Mouse (Mus musculus) adrenal gland, adult (tissue): ENCODE data around the gene Ncapd2.
A peak's percentile ranks its signal among the peaks of the same experiment; 100 is the strongest.

ENCODE experiments used
- DNase-seq, 2 experiments: peaks; one replicate each; pipeline ENCODE4 v3.0.0; 2022 to 2023; ENCODE audit warnings: low spot score in 1 of 2; ENCODE audit not compliant: inconsistent age in 2 of 2

Ncapd2 gene

DNA sequence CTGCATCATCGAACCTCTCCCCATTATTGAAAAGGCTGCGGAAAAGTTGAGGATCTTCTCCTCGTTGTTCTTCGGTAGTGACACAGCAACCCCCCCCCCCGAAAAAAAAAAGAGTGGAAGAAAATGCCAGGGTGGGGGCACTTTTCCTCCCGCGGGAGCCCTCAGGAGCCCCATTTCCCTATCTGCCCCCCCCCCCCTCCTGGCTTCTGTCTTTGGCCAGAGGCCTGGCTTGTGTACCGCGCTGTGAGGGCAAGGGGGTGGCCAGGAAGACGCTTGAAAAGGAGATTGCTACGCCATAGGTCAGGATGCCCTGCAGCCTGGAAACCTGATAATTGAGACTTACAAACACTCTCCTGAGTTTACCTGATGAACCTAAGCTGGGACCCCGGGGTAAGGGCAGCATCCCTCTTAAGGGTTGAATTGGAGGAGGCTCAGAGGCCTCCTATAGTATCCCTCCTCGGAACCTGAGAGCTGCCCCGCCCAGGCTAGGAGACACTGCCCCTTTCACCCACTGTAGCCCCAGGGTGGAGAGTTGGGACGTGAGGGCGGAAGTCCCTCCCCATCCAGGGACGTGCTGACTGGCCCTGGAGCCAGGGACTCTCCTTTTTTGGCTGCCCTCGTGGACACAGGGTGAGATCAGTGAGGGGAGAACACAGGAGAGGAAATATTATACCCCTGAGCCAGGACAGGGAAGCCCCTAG, 25.3 kb downstream of the Ncapd2 start, which contains the start of gene Gapdh:
TSS of gene Gapdh (minus strand) at position 417 of the 701 bp plus-strand sequence.
- DNase-seq = peak; percentile 94 to 97

GRCm38 (mm10) chr6:125165328-125165891, 26.1 kb downstream of the Ncapd2 start:
- peak; percentile 97 to 99 for DNase-seq

DNA sequence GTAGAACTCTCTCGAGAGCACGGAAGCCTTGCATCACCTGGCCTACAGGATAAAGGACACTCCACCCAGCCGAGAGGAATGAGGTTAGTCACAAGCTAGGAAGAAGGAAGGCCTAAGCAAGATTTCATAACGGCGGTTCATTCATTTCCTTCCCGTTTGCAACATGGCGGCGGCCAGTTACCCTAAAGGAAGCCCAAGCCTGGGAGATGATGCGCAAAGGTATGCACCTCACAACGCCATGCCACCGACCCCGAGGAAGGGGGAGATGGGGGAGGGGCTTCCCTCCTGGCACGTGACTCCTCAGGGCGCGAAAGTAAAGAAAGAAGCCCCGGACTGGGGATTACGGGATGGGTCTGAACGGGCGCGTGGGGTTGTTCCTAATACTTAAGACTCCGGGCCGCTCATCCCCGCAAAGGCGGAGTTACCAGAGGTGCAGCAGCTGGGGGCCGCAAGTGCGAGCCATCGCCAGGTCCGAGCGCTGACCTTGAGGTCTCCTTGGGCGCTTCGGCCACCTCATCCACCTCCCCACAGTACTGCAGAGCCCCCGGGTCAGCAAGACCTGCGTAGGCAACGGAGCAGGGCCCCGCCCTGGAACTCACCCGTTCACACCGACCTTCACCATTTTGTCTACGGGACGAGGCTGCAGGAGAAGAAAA, 26.7 kb downstream of the Ncapd2 start:
- DNase-seq = peak; percentile 77 to 90

DNA sequence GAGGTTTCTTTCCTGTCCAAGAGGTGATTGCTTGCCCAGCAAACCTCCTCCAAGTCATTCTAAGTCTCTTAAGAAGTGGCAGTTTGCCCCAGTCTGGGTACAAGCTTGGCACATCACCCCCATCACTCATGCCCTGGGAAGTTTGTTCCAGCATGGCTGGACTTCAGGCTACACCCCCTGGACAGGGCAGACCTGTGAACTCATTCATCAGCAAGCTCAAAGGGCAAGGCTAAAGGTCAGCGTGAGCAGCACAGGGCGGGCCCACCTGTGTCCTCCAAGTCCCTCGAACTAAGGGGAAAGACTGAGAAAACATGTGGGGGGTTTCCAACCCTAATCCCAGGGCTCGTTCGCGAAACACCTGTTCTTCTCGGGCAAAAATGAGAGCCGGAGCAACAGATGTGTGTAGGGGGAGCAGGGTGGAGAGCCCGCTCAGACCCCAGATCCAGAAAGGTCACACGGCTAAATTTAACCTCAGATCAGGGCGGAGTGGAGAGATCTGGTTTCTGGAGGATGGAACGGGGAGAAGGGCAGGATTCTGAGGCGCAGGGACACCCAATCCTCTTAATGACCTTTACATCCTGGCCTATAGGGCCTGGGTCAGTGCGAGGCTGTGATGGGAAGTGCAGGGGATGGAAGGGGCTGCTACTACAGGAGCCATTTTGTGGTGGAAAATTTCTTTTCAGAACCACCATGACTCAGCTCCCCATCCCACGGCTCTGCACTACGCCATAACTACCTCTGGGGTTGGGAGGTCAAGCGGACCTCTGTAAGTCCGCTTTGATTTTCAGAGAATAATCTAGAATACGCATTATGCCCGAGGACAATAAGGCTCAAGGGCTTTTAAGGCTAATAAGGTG, 27.5 kb downstream of the Ncapd2 start:
- peak; percentile 66 to 82 for DNase-seq

GRCm38 (mm10) chr6:125162615-125163305, 28.7 kb downstream of the Ncapd2 start:
- DNase-seq = peak in 1 of 2 experiments; percentile 68

DNA sequence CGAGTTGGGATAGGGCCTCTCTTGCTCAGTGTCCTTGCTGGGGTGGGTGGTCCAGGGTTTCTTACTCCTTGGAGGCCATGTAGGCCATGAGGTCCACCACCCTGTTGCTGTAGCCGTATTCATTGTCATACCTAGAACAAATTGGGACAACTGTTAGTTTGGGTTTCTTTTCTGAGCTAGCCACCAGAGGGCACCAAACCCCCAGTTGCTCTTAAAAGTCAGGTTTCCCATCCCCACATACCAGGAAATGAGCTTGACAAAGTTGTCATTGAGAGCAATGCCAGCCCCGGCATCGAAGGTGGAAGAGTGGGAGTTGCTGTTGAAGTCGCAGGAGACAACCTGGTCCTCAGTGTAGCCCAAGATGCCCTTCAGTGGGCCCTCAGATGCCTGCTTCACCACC, 29.5 kb downstream of the Ncapd2 start:
- peak; percentile 78 to 91 for DNase-seq

- DNase-seq = peak; percentile 87 to 94
Measured at GRCm38 (mm10) chr6:125160854-125161760, 30.4 kb downstream of the Ncapd2 start.

- no peak for DNase-seq
Measured at GRCm38 (mm10) chr6:125160558-125160853, 31.0 kb downstream of the Ncapd2 start.

- no peak for DNase-seq
Measured at GRCm38 (mm10) chr6:125159773-125160557, 31.5 kb downstream of the Ncapd2 start.

DNA sequence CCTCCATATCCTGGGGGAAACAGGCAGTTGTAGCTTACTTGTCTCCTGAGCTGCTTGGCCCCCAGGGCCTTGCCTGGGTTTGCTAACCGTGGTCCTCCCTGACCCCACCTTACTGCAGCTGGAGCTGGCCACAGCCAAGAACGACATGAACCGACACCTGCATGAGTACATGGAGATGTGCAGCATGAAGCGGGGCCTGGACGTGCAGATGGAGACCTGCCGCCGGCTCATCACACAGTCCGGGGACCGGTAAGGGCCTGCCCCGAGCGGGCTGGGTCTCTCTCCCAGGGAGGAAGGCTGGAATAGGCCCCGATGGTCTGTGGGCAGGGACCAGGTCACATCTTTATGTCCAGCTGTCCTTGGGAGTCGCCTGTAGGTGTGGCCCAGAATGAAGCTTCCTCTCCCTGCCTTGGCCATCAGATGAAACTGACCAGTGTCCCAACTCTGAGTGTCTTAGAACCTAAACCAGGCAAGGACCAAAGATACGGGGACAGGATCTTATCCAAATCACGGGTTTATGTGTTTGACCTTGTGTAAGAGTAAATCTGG, 32.5 kb downstream of the Ncapd2 start:
- no peak for DNase-seq

DNA sequence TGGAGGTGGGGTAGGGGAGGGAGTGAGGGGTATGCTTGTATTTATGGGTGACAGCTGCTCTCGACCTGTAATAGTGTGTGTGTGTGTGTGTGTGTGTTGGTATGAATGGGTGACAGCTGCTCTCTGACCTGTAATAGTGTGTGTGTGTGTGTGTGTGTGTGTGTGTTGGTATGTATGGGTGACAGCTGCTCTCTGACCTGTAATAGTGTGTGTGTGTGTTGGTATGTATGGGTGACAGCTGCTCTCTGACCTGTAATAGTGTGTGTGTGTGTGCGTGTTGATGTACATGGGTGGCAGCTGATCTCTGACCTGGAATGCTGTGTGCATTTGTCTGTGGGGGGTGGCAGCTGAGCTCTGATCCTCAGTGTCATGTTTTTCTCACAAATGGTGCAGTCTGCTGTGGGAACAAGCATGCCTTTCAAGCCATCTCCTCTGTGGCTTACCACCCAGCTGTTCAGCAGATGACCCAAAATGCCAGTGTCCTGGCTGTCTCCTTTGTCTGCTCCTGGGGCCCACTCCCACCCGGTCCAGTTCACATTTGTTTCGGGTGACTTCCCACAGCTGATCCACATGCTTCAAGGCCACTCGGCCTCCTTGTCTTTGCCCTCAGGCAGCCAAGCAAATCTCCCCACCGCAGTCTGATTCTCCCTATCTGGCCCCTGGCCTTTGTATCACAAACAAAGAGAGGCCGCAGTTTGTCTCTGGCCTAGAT, 34.4 kb downstream of the Ncapd2 start:
- no peak for DNase-seq

- no peak for DNase-seq
Measured at GRCm38 (mm10) chr6:125156491-125156890, 35.0 kb downstream of the Ncapd2 start.

GRCm38 (mm10) chr6:125155262-125155661, 36.2 kb downstream of the Ncapd2 start:
- DNase-seq = no peak

DNA sequence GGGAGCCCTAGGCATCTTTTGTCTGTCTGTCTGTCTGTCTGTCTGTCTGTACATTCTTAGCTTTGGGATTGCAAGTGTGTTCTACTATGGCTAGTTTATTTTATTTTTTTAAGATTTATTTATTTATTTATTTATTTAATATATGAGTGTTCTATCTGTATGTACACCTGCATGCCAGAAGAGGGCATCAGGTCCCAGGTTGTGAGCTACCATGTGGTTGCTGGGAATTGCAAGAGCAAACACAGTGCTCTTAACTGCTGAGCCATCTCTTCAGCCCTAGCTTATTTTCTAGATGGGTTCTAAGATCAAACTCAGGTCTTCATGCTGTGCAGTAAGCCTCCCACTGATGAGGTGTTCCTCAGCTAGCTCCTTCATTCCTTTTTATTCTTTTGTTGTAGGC, 37.0 kb downstream of the Ncapd2 start:
- DNase-seq = peak in 1 of 2 experiments; percentile 42

DNA sequence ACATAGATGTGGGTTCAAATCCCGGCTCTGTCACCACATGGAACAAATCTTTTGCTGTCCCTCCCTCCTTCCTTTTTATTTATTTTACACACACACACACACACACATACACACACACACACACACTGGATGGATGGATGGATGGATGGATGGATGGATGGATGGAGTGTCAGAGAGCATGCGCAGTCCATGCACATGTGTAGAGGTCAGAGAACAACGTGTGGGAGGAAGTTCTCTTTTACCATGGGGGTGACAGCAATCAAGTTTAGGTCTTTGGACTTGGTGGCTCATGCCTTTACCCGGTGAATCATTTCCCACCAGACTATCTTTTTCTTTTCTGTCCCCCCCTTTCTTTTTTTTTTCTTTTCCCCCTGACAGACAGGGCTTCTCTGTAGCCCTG, 37.8 kb downstream of the Ncapd2 start:
- DNase-seq = no peak

GRCm38 (mm10) chr6:125153018-125153389, 38.5 kb downstream of the Ncapd2 start:
- no peak for DNase-seq

DNA sequence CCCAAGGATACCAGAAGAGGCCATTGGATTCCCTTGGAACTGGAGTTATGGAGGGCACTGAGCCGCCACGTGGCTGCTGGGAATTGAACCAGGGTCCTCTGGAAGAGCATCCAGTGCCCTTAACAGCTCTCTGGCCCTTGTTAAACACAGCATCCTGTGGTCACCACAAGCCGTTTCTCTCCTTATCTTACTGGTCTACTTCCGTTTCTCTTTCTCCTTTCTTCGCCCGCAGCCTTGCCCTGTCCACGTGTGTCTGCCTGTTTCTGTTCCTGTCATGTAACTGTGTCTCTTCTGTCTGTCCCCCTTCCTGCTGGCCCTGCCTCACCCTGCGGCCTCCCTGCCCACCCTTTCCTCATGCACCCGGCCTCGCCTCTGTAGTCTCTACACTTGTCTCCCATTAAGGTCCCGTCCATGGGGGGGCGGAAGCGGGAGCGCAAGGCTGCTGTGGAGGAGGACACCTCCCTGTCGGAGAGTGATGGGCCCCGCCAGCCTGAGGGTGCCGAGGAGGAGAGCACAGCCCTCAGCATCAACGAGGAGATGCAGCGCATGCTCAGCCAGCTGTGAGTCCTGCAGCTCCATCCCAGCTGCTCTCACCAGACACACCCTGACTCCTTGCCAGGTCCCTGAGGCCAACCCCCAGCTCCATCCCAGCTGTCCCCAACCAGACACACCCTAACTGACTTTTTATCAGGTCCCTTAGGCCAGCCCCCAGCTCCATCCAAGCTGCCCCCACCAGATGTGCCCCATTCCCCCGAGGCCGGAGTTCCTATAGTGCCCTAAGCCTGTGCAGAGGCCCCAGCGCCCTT, 39.1 kb downstream of the Ncapd2 start:
- no peak for DNase-seq
